Mouse (Mus musculus) heart, adult 2 months (tissue): ENCODE measurements around the gene Zfp800. TPM values are rescaled to one million over a fixed set of nuclear protein-coding genes. Genes with fewer than 3 reads are reported as not detected.

Source experiments
- DNase-seq, 2 experiments: peaks; one replicate each; pipeline ENCODE4 v3.0.0; 2021
- H3K27ac ChIP-seq: fragments of 200-600 bp; 2 replicates; pipeline ENCODE4 v1.8.1; 2022
- H3K27me3 ChIP-seq: fragments of 200-500 bp; 2 replicates; pipeline ENCODE4 v1.6.1; 2012; ENCODE audit warnings: mild to moderate bottlenecking, low read length, inconsistent platforms, mixed read lengths; ENCODE audit not compliant: control insufficient read depth, insufficient read depth
- H3K36me3 ChIP-seq: fragments of 200-500 bp; 2 replicates; pipeline ENCODE4 v1.6.1; 2012; ENCODE audit warnings: low read length, inconsistent platforms; ENCODE audit not compliant: control insufficient read depth, insufficient read depth
- H3K4me1 ChIP-seq: fragments of 200-500 bp; 2 replicates; pipeline ENCODE4 v1.6.1; 2011; ENCODE audit warnings: low read length; ENCODE audit not compliant: control insufficient read depth, insufficient read depth
- H3K4me3 ChIP-seq: fragments of 200-600 bp; 2 replicates; pipeline ENCODE4 v1.8.1; 2022
- H3K79me2 ChIP-seq: fragments of 200-500 bp; replicated peaks from 2 replicates; pipeline ENCODE4 v1.6.1; 2012; ENCODE audit warnings: mild to moderate bottlenecking, inconsistent platforms, low read length, moderate library complexity, mixed read lengths; ENCODE audit not compliant: control insufficient read depth, insufficient read depth
- H3K9ac ChIP-seq: fragments of 200-500 bp; 2 replicates; pipeline ENCODE4 v1.6.1; 2012; ENCODE audit warnings: low read depth, mild to moderate bottlenecking, control low read depth, inconsistent platforms, low read length, mixed read lengths
- CTCF ChIP-seq: fragments of 200-600 bp; IDR thresholded peaks from 2 replicates; pipeline ENCODE4 v1.8.1; 2022; ENCODE audit warnings: antibody characterized with exemption, mild to moderate bottlenecking, moderate library complexity
- EP300 ChIP-seq: fragments of 200-500 bp; IDR thresholded peaks from 2 replicates; pipeline ENCODE4 v1.6.1; 2011; ENCODE audit warnings: low read depth, low read length, control low read depth; ENCODE audit not compliant: insufficient read depth
- POLR2A ChIP-seq: fragments of 200-500 bp; IDR thresholded peaks from 2 replicates; pipeline ENCODE4 v1.6.1; 2011; ENCODE audit warnings: mild to moderate bottlenecking, low read depth, low read length, control low read depth; ENCODE audit not compliant: insufficient read depth
- WGBS: fragments of 180-500 bp; shearing (Covaris S2); methylation state at CpG from one replicate; pipeline ENCODE4 v1.1.7; 2018; 5-methylcytosine and 5-hydroxymethylcytosine counted together
- intact Hi-C: fragments of 180-260 bp; cut with DNase I; formaldehyde crosslinking; loops from one replicate; pipeline ENCODE4 v1.15.1; 2025
- polyA plus RNA-seq: library from polyadenylated mRNA; depleted of rRNA; stranded (reverse); fragments of >200 nt; gene quantifications from 2 replicates; pipeline ENCODE4 v1.2.3, GENCODE M21; 2012
- total RNA-seq, 2 experiments: library from RNA; stranded (reverse); gene quantifications; 2 replicates each; pipeline ENCODE4 v1.2.3; 2021

Gene Zfp800
- total and polyA plus RNA-seq, 3 experiments, result 1.6 to 11.2 (median 9.7) TPM

DNA sequence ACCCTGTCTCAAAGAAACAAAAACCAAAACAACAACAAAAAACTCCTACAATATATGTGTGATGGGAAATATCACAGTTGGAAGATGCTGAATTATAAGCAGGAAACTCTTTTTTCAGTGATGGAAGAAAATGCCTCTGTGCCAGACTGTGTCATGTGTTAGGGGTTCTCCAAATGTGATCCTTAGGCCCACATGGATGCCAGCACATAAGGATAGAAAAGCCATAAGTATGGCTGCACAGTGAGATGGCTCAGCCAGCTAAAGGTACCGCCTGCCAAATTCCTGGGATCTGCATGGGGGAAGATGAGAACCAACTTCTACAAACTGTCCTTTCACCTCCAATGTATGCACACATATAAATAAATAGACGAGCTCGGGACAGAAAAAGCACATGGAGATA lies 82.6 kb downstream of the Zfp800 start:
- H3K27me3 ChIP-seq, result no peaks in the 10 kb centered on the region
- no peaks in the 10 kb centered on the region for H3K4me1 ChIP-seq
- TF ChIP-seq POLR2A (no peak), EP300 (no peak), CTCF (no peak)
- no peak overlapping the region for H3K27ac ChIP-seq
- intact Hi-C loops, result loop anchor here (10.0 kb wide), 1 partner anchor 710 kb away; no protein-coding TSS in a partner anchor
- no peak overlapping the region for H3K4me3 ChIP-seq
- WGBS, result 80% methylated on average over 3 of the region's 3 CpGs
- H3K79me2 ChIP-seq, result no peaks in the 10 kb centered on the region
- no peak for DNase-seq
- no peaks in the 10 kb centered on the region for H3K36me3 ChIP-seq
- no peak overlapping the region for H3K9ac ChIP-seq

DNA sequence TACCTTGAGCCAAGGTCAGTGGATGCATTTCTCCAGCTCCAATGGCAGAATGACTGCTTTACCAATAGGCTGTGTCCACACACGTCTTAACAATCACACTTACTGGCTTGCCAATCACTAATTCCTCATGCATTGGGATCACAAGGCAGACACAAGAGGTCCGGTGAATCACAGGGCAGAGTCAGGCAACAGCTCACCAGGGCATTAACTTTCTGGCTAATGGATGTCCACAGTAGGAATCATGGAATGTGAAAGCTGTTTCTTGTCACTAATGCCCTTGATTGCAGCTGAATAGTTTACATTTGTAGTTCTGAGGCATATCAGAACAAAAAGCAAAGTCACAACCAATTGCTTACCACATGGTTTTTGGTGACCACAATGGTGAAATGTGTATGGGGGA lies 85.7 kb downstream of the Zfp800 start:
- Histone ChIP-seq H3K4me3 (no peak overlapping the region), H3K79me2 (no peaks in the 10 kb centered on the region), H3K27ac (no peak overlapping the region), H3K9ac (no peak overlapping the region), H3K36me3 (no peaks in the 10 kb centered on the region), H3K4me1 (no peaks in the 10 kb centered on the region), H3K27me3 (no peaks in the 10 kb centered on the region)
- 54% methylated on average over 2 of the region's 2 CpGs for WGBS
- intact Hi-C loops, result loop anchor here (10.0 kb wide), 1 partner anchor 713 kb away; no protein-coding TSS in a partner anchor
- DNase-seq, result no peak
- no peak for TF ChIP-seq EP300
- TF ChIP-seq CTCF, result no peak
- no peak for TF ChIP-seq POLR2A

DNA sequence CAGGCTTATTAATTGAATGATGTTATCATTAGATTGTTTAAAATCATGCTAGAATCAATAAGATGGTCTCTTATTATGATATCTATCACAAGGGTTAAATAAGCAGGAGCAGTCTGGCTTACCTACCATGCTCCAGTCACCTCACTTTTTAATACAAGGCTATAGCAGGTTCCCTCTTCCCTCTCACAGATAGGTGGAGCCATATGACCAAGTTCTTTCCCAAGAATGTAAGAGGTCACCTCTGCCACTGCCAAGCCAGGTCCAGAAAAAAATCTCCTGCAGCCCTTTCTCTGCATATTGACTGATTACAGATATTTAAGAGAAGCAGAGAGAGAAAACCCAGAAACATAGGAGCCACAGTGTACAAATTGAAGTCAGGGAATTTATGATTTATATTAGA lies 88.1 kb downstream of the Zfp800 start:
- no peaks in the 10 kb centered on the region for H3K4me1 ChIP-seq
- H3K9ac ChIP-seq, result no peak overlapping the region
- TF ChIP-seq CTCF (peak; percentile 76), EP300 (no peak), POLR2A (no peak)
- H3K36me3 ChIP-seq, result no peaks in the 10 kb centered on the region
- intact Hi-C loops, result loop anchor here (1.0 to 10.0 kb wide), 2 partner anchors 151 to 715 kb away; no protein-coding TSS in a partner anchor
- no peak overlapping the region for H3K27ac ChIP-seq
- no peak for DNase-seq
- no peaks in the 10 kb centered on the region for H3K79me2 ChIP-seq
- H3K27me3 ChIP-seq, result no peaks in the 10 kb centered on the region
- H3K4me3 ChIP-seq, result no peak overlapping the region

DNA sequence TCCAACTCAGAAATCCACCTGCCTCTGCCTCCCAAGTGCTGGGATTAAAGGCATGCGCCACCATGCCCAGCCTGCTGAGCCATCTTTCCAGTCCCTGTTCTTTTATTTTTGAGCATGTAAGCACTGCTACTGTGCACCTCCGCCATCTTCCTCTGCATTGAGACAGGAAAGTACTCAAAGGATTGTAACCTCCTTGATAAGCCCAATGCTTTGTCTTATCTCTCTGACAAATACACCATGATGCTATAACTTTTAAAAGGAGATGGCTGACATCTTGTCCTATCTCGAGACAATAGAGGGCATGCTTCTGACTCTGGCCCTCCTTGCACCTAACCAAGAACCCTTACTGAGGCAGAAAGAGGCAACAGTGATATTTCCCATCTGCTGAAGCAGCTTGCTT lies 88.9 kb downstream of the Zfp800 start:
- TF ChIP-seq POLR2A (no peak), CTCF (no peak), EP300 (no peak)
- 76% methylated on average over 3 of the region's 3 CpGs for WGBS
- Histone ChIP-seq H3K9ac (no peak overlapping the region), H3K4me3 (no peak overlapping the region), H3K79me2 (no peaks in the 10 kb centered on the region), H3K36me3 (no peaks in the 10 kb centered on the region), H3K27ac (no peak overlapping the region), H3K4me1 (no peaks in the 10 kb centered on the region), H3K27me3 (no peaks in the 10 kb centered on the region)
- no peak for DNase-seq
- intact Hi-C loops, result loop anchor here (1.0 kb wide), 1 partner anchor 151 kb away; no protein-coding TSS in a partner anchor

DNA sequence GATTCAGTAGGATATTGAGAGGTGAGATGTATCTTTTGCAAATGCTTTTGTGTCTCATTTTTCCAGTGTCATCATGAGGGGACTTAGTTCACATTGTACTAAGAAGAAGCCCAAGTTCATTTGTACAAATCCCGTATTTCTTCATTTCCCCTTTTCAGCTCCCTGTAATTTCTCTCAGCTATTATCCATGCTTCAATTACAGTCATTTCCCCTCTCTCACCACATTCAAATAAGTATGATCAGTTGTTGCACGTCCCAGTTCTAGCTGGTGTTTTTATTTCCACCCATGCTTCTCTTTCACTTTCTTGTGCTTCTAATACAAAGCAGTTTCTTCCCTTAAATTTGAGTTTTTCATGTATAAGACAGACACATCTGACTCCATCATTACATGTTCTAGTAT lies 91.1 kb downstream of the Zfp800 start:
- H3K4me3 ChIP-seq, result no peak overlapping the region
- no peaks in the 10 kb centered on the region for H3K79me2 ChIP-seq
- DNase-seq, result no peak
- no peak overlapping the region for H3K9ac ChIP-seq
- H3K27ac ChIP-seq, result no peak overlapping the region
- H3K27me3 ChIP-seq, result no peaks in the 10 kb centered on the region
- H3K36me3 ChIP-seq, result no peaks in the 10 kb centered on the region
- intact Hi-C loops, result no loop called here
- no peak for TF ChIP-seq POLR2A
- TF ChIP-seq CTCF, result no peak
- TF ChIP-seq EP300, result no peak
- 54% methylated on average over 2 of the region's 2 CpGs for WGBS
- no peaks in the 10 kb centered on the region for H3K4me1 ChIP-seq

DNA sequence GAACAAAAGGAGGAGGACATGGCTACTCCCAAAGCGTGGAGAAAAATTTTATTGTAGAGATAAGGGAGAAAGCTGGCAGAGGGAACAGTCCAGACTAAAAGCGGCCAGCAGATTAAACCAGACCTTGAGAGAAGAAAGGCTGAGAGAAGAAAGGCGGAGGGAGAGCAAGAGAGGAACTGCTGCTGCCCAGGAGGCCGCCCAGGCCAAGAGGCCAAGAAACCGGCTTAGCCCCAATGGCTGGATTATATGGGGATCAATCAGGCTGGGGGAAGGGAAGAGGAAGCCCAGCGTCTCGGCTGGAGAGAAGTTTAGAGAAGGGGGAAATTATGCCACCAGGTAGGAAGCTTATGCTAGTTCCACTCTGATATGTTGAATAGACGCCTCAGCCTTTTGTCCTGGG lies 101.5 kb downstream of the Zfp800 start:
- Histone ChIP-seq H3K9ac (no peak overlapping the region), H3K4me3 (no peak overlapping the region), H3K27ac (no peak overlapping the region), H3K27me3 (no peaks in the 10 kb centered on the region), H3K4me1 (no peaks in the 10 kb centered on the region), H3K36me3 (no peaks in the 10 kb centered on the region), H3K79me2 (no peaks in the 10 kb centered on the region)
- WGBS, result 24% methylated on average over 8 of the region's 8 CpGs
- intact Hi-C loops, result no loop called here
- TF ChIP-seq EP300 (no peak), POLR2A (no peak), CTCF (no peak)
- no peak for DNase-seq
